Comparison of ENCODE assay signal across 35 mouse cellular contexts in the genomic region with DNA sequence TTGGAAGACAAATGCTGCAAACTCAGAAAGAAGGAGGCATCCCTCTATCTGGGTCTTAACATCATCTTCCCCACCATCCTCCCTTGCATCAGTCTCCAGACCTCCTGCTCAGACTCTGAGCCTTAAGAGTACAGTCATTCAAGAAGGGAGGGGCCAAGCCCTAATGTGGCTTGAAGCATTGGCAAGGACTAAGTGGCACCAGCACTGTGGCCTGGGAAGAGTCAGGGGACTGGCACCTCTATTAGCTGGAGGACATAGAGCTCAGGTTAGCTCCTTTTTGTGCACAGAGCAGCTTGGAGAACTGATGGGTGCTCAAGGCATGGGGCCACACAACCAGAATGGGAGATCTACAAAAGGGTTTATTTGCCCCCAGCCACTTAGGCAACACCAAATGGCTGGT.
"Had no signal": no experiment of that assay in that cellular context is flagged by ENCODE, and none has a peak within 500 bp of the region (broad histone marks: within the 10 kb centered on the region; RNA-seq: fewer than 3 reads in every experiment).

No protein-coding gene starts in this region.

- DNase-seq: heart, postnatal 10 days; heart, postnatal 14 days; heart, postnatal 36 days; heart, postnatal 4 days; kidney, adult 11 months; kidney, adult 18-20 months; kidney, adult 2 months; kidney, adult 8-10 months; kidney, adult 9 months; kidney, postnatal 10 days; kidney, postnatal 14 days; kidney, postnatal 25 days; kidney, postnatal 36 days; kidney, postnatal 4 days; layer of hippocampus, adult 9-11 months; layer of hippocampus, postnatal 36 days had no signal

- H3K9me3 ChIP-seq: heart, embryonic 10.5 days; heart, embryonic 12.5 days; heart, embryonic 13.5 days; heart, embryonic 15.5 days; hindbrain, embryonic 10.5 days; hindbrain, embryonic 12.5 days; hindbrain, embryonic 13.5 days; hindbrain, embryonic 15.5 days; intestine, embryonic 15.5 days; kidney, embryonic 15.5 days had no signal

- H3K27me3 ChIP-seq: heart, embryonic 12.5 days; heart, embryonic 13.5 days; heart, embryonic 15.5 days; hindbrain, embryonic 12.5 days; hindbrain, embryonic 13.5 days; hindbrain, embryonic 15.5 days; intestine, embryonic 15.5 days; kidney, embryonic 15.5 days had no signal

- H3K36me3 ChIP-seq: heart, embryonic 15.5 days; intestine, embryonic 15.5 days had no signal

- ATAC-seq: hindbrain, embryonic 16.5 days; hindbrain, postnatal 0 days; inflammation-experienced regulatory T-cells, adult 6 months; intestine, embryonic 15.5 days; intestine, embryonic 16.5 days; intestine, postnatal 0 days had no signal

- H3K4me3 ChIP-seq: heart, embryonic 10.5 days; heart, embryonic 12.5 days; heart, embryonic 13.5 days; heart, embryonic 15.5 days; hindbrain, embryonic 10.5 days; hindbrain, embryonic 12.5 days; hindbrain, embryonic 13.5 days; hindbrain, embryonic 15.5 days; intestine, embryonic 15.5 days; kidney, embryonic 15.5 days; layer of hippocampus, adult 2 months had no signal

- H3K4me2 ChIP-seq: heart, embryonic 11.5 days; heart, embryonic 12.5 days; heart, embryonic 13.5 days; heart, embryonic 15.5 days; hindbrain, embryonic 12.5 days; hindbrain, embryonic 13.5 days; hindbrain, embryonic 14.5 days; hindbrain, embryonic 15.5 days; intestine, embryonic 15.5 days; kidney, embryonic 15.5 days had no signal

- H3K9ac ChIP-seq: heart, embryonic 12.5 days; heart, embryonic 13.5 days; heart, embryonic 15.5 days; hindbrain, embryonic 12.5 days; hindbrain, embryonic 13.5 days; hindbrain, embryonic 14.5 days; hindbrain, embryonic 15.5 days; intestine, embryonic 15.5 days; kidney, embryonic 15.5 days had no signal

- H3K27ac ChIP-seq: heart, embryonic 10.5 days; heart, embryonic 13.5 days; heart, embryonic 15.5 days; hindbrain, embryonic 10.5 days; hindbrain, embryonic 12.5 days; hindbrain, embryonic 13.5 days; hindbrain, embryonic 14.5 days; hindbrain, embryonic 15.5 days; hindbrain, postnatal 0 days; intestine, embryonic 15.5 days; kidney, embryonic 15.5 days; kidney, postnatal 0 days; layer of hippocampus, adult 2 months had no signal
